Mouse (Mus musculus) left cerebral cortex, adult 2 months (tissue): ENCODE measurements around the gene Prickle2. TPM values are rescaled to one million over a fixed set of nuclear protein-coding genes. Genes with fewer than 3 reads are reported as not detected.

ENCODE experiments used
- DNase-seq, 2 experiments: peaks; one replicate each; pipeline ENCODE4 v3.0.0; 2021 to 2022; ENCODE audit warnings: low spot score in 2 of 2, mixed read lengths in 1 of 2; ENCODE audit errors: extremely low spot score in 1 of 2
- H3K27ac ChIP-seq: fragments of 200-600 bp; 2 replicates; pipeline ENCODE4 v1.8.1; 2022
- H3K4me3 ChIP-seq: fragments of 200-600 bp; 2 replicates; pipeline ENCODE4 v1.8.1; 2022
- CTCF ChIP-seq: fragments of 200-600 bp; IDR thresholded peaks from 2 replicates; pipeline ENCODE4 v1.8.1; 2022; ENCODE audit warnings: antibody characterized with exemption, mild to moderate bottlenecking, moderate library complexity
- intact Hi-C: fragments of 180-260 bp; cut with DNase I; formaldehyde crosslinking; loops from one replicate; pipeline ENCODE4 v1.15.1; 2025
- total RNA-seq, 2 experiments: library from RNA; stranded (reverse); gene quantifications; 2 replicates each; pipeline ENCODE4 v1.2.3; 2021

The Prickle2 gene
- total RNA-seq, 2 experiments from 2014 or later = 163 to 182 TPM

- H3K4me3 ChIP-seq = no peak overlapping the region
- intact Hi-C loops = loop anchor here (2.0 kb wide), 1 partner anchor 50 kb away; no protein-coding TSS in a partner anchor
- no peak for TF ChIP-seq CTCF
- no peak for DNase-seq
- no peak overlapping the region for H3K27ac ChIP-seq
Measured at GRCm38 (mm10) chr6:92344588-92344987, 361.4 kb downstream of the Prickle2 start.

Other genes with a start within 250 kb of the Prickle2 start
- gene A730049H05Rik, start 110.3 kb upstream of the Prickle2 start, total RNA-seq = under 1 TPM; 0.14 to 0.16 TPM
- gene Gm15737, start 163.2 kb upstream of the Prickle2 start, total RNA-seq = not detected
- gene Adamts9, start 237.3 kb upstream of the Prickle2 start, total RNA-seq = 1 to 10 TPM; 2.8 to 3.9 TPM